Mouse (Mus musculus) G1E (cell line): ENCODE measurements around the gene Tdrd1. TPM values are rescaled to one million over a fixed set of nuclear protein-coding genes. Genes with fewer than 3 reads are reported as not detected.

Experiments used
- ATAC-seq: 2 replicates; pipeline ENCODE4 v1.8.0; 2016; ENCODE audit warnings: mild to moderate bottlenecking; ENCODE audit not compliant: insufficient number of reproducible peaks, poor library complexity, low FRiP score, severe bottlenecking; ENCODE audit errors: extremely low read depth
- DNase-seq: peaks from one replicate; pipeline ENCODE4 v3.0.0; 2012; ENCODE audit warnings: low spot score
- H3K27me3 ChIP-seq: 2 replicates; pipeline ENCODE4 v1.6.1; 2012; ENCODE audit warnings: mild to moderate bottlenecking, low read length, inconsistent platforms; ENCODE audit not compliant: insufficient read depth
- H3K36me3 ChIP-seq: replicated peaks from 2 replicates; pipeline ENCODE3; 2012; ENCODE audit warnings: mild to moderate bottlenecking, inconsistent platforms
- H3K4me1 ChIP-seq: 2 replicates; pipeline ENCODE4 v1.6.1; 2012; ENCODE audit warnings: low read depth, low read length, inconsistent platforms, mixed read lengths; ENCODE audit not compliant: insufficient read depth
- H3K4me3 ChIP-seq: 2 replicates; pipeline ENCODE4 v1.5.1; 2012; ENCODE audit warnings: low read depth, mild to moderate bottlenecking, inconsistent platforms, low read length, moderate library complexity, mixed read lengths
- H3K9me3 ChIP-seq: replicated peaks from 2 replicates; pipeline ENCODE4 v1.6.1; 2012; ENCODE audit warnings: inconsistent platforms
- CTCF ChIP-seq: IDR thresholded peaks from 2 replicates; pipeline ENCODE4 v1.5.1; 2012; ENCODE audit warnings: low read depth, low read length, inconsistent platforms, mixed read lengths
- GATA1 ChIP-seq: IDR thresholded peaks from 2 replicates; pipeline ENCODE4 v1.6.1; 2012; ENCODE audit warnings: borderline replicate concordance, low read length, inconsistent platforms, mixed read lengths
- GATA2 ChIP-seq: IDR thresholded peaks from 2 replicates; pipeline ENCODE4 v1.6.1; 2012; ENCODE audit warnings: low read depth, low read length, inconsistent platforms, borderline replicate concordance
- POLR2AphosphoS5 ChIP-seq: IDR thresholded peaks from 2 replicates; pipeline ENCODE4 v1.6.1; 2012; ENCODE audit warnings: low read depth, low read length, inconsistent platforms; ENCODE audit not compliant: insufficient replicate concordance
- TAL1 ChIP-seq: conservative IDR thresholded peaks from 2 replicates; pipeline ENCODE4 v1.6.1; 2012; ENCODE audit warnings: low read depth, low read length, inconsistent platforms, mixed read lengths
- polyA plus RNA-seq: library from polyadenylated mRNA; stranded (reverse); fragments of >175 nt; gene quantifications from 2 replicates; pipeline ENCODE4 v1.2.3, GENCODE M21; 2012
- total RNA-seq, 2 experiments: library from RNA; stranded (forward) in 1 of 2; stranded (reverse) in 1 of 2; fragments of 200-1000 nt in 1 of 2; fragments of >200 nt in 1 of 2; fragmentation: Nextera tagmentation in 1 of 2; gene quantifications; 2 replicates each; pipeline ENCODE4 v1.2.3; 2014 to 2017

Gene Tdrd1
- total and polyA plus RNA-seq, 3 experiments, result 0.05 TPM; not detected in 2

DNA sequence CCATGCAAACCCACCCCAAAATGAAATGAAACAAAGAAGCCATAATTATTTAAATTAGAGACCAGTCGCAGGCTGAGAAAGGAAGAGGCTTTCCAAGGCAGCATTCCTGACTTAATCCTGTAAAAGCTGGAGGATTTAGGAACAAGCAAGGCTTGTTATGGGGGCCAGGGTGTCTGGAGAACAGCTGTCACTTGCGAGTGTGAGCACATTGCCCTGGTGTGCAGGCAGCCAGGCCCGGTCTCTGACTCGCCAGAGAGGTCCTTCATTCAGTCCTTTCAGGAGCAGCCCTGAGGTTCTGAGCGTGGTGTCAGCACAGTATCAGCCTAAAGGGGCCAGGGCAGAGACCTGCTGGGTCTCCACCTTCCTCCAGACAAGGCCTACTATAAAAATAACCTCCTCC is 62.6 kb downstream of the Tdrd1 start:
- TF ChIP-seq GATA1, result no peak
- TF ChIP-seq TAL1, result no peak
- TF ChIP-seq GATA2, result no peak
- TF ChIP-seq POLR2AphosphoS5, result no peak
- H3K9me3 ChIP-seq, result no peaks in the 10 kb centered on the region
- H3K4me1 ChIP-seq, result 0 out of 2 replicates have a peak, but pooled peaks cover 3% of the 10 kb centered on the region
- no peaks in the 10 kb centered on the region for H3K36me3 ChIP-seq
- H3K27me3 ChIP-seq, result peaks cover 7% of the 10 kb centered on the region
- no peak for ATAC-seq
- no peak for DNase-seq
- H3K4me3 ChIP-seq, result no peak overlapping the region

DNA sequence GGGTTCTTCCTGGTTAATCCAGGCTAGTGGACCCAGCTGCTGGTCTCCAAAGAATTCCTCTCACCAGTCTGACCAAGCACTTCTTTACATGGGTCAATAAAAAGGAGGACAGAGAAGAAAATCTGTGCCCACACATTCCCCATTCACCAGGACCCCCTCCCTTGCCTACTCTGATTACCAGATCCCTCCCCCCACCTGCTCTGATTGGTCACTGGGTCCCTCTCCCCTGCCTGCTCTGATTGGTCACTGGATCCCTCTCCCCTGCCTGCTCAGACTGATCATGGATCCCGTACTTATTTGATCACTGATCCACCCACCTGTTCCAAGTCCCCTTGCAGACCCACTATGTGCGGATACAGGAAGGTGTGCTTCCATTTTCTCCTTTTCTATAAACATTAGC is 65.4 kb downstream of the Tdrd1 start:
- no peak for DNase-seq
- Histone ChIP-seq H3K4me3 (no peak overlapping the region), H3K36me3 (no peaks in the 10 kb centered on the region), H3K27me3 (peaks cover 2% of the 10 kb centered on the region; the same call in 1 of the 2 replicates), H3K4me1 (0 out of 2 replicates have a peak, but pooled peaks cover 3% of the 10 kb centered on the region), H3K9me3 (no peaks in the 10 kb centered on the region)
- ATAC-seq, result no peak
- TF ChIP-seq GATA2, result no peak
- no peak for TF ChIP-seq POLR2AphosphoS5
- TF ChIP-seq TAL1, result no peak
- TF ChIP-seq GATA1, result no peak
- no peak for TF ChIP-seq CTCF

DNA sequence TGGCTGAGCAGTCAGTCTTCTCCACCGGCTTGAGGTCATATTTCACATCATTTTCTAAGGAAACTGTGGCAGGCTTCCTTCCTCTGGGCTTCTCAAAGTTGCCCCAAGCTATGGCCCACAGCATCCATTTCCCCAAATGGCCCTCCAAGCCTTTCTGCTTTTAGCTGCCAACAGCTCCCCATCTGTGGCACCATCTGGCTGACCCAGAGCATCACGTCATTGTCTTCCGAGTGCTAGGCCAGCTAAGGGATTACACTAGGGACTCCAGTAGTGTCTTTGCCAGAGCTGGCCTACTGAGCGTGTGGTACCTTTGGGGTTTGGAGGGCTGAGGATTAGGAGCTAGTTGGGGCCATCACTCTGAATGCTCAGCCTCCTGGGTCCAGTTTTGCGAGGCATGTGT is 66.6 kb downstream of the Tdrd1 start:
- Histone ChIP-seq H3K4me1 (0 out of 2 replicates have a peak, but pooled peaks cover 3% of the 10 kb centered on the region), H3K9me3 (no peaks in the 10 kb centered on the region), H3K4me3 (no peak overlapping the region), H3K27me3 (peaks cover 2% of the 10 kb centered on the region; the same call in 1 of the 2 replicates), H3K36me3 (no peaks in the 10 kb centered on the region)
- no peak for DNase-seq
- ATAC-seq, result no peak
- no peak for TF ChIP-seq TAL1
- no peak for TF ChIP-seq GATA2
- no peak for TF ChIP-seq POLR2AphosphoS5

DNA sequence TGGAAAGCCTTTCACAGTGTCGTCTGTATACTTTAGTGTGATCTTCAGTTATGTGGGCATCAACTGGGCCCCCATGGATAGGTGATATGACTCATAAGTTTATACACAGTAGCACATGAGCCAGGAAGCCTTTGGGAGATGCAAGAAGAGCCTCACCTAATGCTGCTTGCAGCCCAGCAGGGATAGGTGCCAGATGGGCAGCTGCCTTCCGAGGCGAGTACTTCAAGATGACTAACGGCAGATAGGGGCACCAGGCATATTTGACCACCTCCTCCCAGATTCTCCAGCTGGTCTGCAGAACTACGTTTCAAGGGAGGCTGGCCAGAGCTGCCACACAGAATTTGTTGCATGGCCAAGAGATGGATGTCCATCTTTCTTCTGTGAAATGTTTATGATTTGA is 67.3 kb downstream of the Tdrd1 start:
- TF ChIP-seq TAL1 (no peak), POLR2AphosphoS5 (no peak), CTCF (no peak), GATA2 (no peak), GATA1 (no peak)
- ATAC-seq (no peak), DNase-seq (no peak)
- no peak overlapping the region for H3K4me3 ChIP-seq
- peaks cover 2% of the 10 kb centered on the region; the same call in 1 of the 2 replicates for H3K27me3 ChIP-seq
- H3K9me3 ChIP-seq, result no peaks in the 10 kb centered on the region
- H3K4me1 ChIP-seq, result 0 out of 2 replicates have a peak, but pooled peaks cover 3% of the 10 kb centered on the region
- H3K36me3 ChIP-seq, result no peaks in the 10 kb centered on the region

DNA sequence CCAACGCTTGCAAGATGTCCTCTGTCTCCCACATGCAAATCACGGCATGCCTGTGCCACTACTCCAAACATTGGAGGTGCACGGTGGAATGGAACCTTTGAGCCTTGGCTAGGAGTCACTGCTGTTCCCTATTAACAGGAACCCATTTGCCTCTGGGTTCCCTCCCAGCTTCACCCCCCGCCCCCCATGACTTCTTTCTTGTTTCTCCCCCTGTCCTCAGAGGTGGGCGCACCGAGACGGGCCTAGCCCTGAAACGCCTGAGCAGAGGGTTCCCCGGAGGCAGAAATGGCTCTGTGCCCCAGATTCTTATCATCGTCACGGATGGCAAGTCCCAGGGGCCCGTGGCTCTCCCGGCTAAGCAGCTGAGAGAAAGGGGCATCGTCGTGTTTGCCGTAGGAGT is 71.6 kb downstream of the Tdrd1 start:
- no peak for TF ChIP-seq GATA1
- no peak for TF ChIP-seq POLR2AphosphoS5
- TF ChIP-seq CTCF, result no peak
- TF ChIP-seq GATA2, result no peak
- no peak for TF ChIP-seq TAL1
- no peak overlapping the region for H3K4me3 ChIP-seq
- no peaks in the 10 kb centered on the region for H3K9me3 ChIP-seq
- H3K4me1 ChIP-seq, result no peaks in the 10 kb centered on the region
- no peak for ATAC-seq
- DNase-seq, result no peak
- peaks cover 7% of the 10 kb centered on the region; the same call in 1 of the 2 replicates for H3K27me3 ChIP-seq
- no peaks in the 10 kb centered on the region for H3K36me3 ChIP-seq

DNA sequence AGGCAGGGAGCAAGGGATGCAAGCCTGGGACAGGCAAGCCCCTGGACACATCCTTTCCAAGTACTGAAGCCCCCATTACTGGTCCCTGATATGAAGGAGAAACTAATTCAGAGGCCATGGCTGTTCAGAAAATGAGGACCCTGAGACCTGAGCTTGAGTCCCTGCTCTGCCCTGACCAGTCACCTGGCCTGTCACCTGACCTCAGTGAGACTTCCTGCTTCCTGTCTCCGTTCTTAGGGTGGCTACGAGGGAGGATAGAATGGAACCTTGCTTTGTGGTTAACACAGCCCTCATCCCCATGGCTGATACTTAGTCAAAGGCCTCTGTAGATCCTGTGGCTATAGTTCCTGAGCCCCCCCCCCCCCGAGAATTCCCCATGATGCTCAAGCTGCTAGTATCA is 78.1 kb downstream of the Tdrd1 start:
- H3K4me1 ChIP-seq, result no peaks in the 10 kb centered on the region
- TF ChIP-seq POLR2AphosphoS5 (no peak), TAL1 (no peak), GATA1 (no peak), CTCF (no peak), GATA2 (no peak)
- no peaks in the 10 kb centered on the region for H3K36me3 ChIP-seq
- no peaks in the 10 kb centered on the region for H3K9me3 ChIP-seq
- ATAC-seq (no peak), DNase-seq (no peak)
- no peak overlapping the region for H3K4me3 ChIP-seq
- peaks cover 25% of the 10 kb centered on the region; the same call in 1 of the 2 replicates for H3K27me3 ChIP-seq
